Mouse (Mus musculus): ENCODE data around the gene Tbc1d5.

GRCm38 (mm10) chr17:50922308-50922707, 256.8 kb downstream of the Tbc1d5 start:
- TF ChIP-seq POLR2A (IDR thresholded peaks at IDR 0.05; ENCODE audit: insufficient read depth, low read length) (no peak), CTCF (IDR thresholded peaks at IDR 0.05; ENCODE audit: low read depth, low read length) (no peak), EP300 (IDR thresholded peaks at IDR 0.05; ENCODE audit: insufficient read depth, low read depth, low read length) (no peak)

Data from ES-Bruce4 (cell line).